Mouse (Mus musculus) hindbrain, embryonic 11.5 days (tissue): ENCODE data around the gene Fam124a. TPM values are rescaled to one million over a fixed set of nuclear protein-coding genes. Genes with fewer than 3 reads are reported as not detected.
"Not testable (repeated sequence)": the region's sequence is repeated elsewhere in the genome, so short reads cannot be mapped to it uniquely, and the experiment has no call there.

Source experiments
- ATAC-seq: fragments of 200-750 bp; cut with Nextera tagmentation; 2 replicates; pipeline ENCODE4 v1.8.0; 2017; ENCODE audit warnings: mild to moderate bottlenecking, moderate TSS enrichment, moderate library complexity; ENCODE audit not compliant: low FRiP score
- DNase-seq: peaks from one replicate; pipeline ENCODE4 v3.0.0-alpha.2; 2015; ENCODE audit warnings: low spot score
- H3K27ac ChIP-seq: fragments of 300-500 bp; sonication (generic); 2 replicates; pipeline ENCODE4 v1.5.1; 2014; ENCODE audit warnings: mild to moderate bottlenecking, low read depth, low read length
- H3K27me3 ChIP-seq: fragments of 300-500 bp; sonication (generic); 2 replicates; pipeline ENCODE4 v1.6.1; 2014; ENCODE audit warnings: mild to moderate bottlenecking, low read length, moderate library complexity, mixed read lengths; ENCODE audit not compliant: control insufficient read depth, insufficient read depth
- H3K36me3 ChIP-seq: fragments of 300-500 bp; sonication (generic); 2 replicates; pipeline ENCODE4 v1.6.1; 2014; ENCODE audit warnings: mild to moderate bottlenecking, low read length, moderate library complexity, mixed read lengths; ENCODE audit not compliant: control insufficient read depth, insufficient read depth
- H3K4me1 ChIP-seq: fragments of 300-500 bp; sonication (generic); replicated peaks from 2 replicates; pipeline ENCODE4 v1.6.1; 2014; ENCODE audit warnings: low read length, mixed read lengths; ENCODE audit not compliant: control insufficient read depth, insufficient read depth
- H3K4me2 ChIP-seq: fragments of 300-500 bp; sonication (generic); replicated peaks from 2 replicates; pipeline ENCODE4 v1.6.1; 2014; ENCODE audit warnings: mild to moderate bottlenecking, low read depth, low read length
- H3K4me3 ChIP-seq: fragments of 300-500 bp; sonication (generic); 2 replicates; pipeline ENCODE4 v1.5.1; 2014; ENCODE audit warnings: low read depth, low read length
- H3K9ac ChIP-seq: fragments of 300-500 bp; sonication (generic); 2 replicates; pipeline ENCODE4 v1.6.1; 2014; ENCODE audit warnings: low read depth, low read length
- H3K9me3 ChIP-seq: fragments of 300-500 bp; sonication (generic); 2 replicates; pipeline ENCODE4 v1.6.1; 2016; ENCODE audit warnings: low read length; ENCODE audit not compliant: control insufficient read depth
- WGBS: fragments of 180-500 bp; shearing (Covaris S2); extraction: QIAGEN DNeasy Blood & Tissue Kit; methylation state at CpG from one replicate; pipeline ENCODE4 v1.1.7; 2014; 5-methylcytosine and 5-hydroxymethylcytosine counted together
- polyA plus RNA-seq: library from polyadenylated mRNA; unstranded; fragments of >200 nt; fragmentation: Nextera tagmentation; extraction: Ambion mirVana; gene quantifications from 2 replicates; pipeline ENCODE4 v1.2.1, GENCODE M21; 2014

Gene Fam124a
- polyA plus RNA-seq, 1 experiment from 2014 or later = 4.0 TPM

DNA sequence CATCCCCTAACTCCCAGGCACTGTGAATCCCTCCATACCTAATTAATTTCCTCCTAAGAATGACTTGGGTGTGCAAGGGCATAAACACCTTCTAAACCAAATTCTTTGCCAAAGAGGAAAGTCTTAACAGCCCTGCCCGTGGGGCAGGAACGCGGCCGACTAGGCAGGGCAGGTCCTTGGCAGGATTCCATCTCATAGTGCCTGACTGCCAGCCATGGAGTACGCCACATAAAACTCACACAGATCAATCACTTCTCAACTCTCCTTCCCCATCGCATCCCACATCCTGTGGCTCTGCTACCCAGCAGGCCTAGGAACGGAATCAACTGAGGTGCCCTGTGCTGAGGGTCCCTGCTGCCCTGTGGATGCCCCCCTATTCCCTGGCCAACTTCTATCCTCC is 8.1 kb downstream of the Fam124a start:
- no peaks in the 10 kb centered on the region for H3K9me3 ChIP-seq
- H3K4me2 ChIP-seq = no peak overlapping the region
- no peaks in the 10 kb centered on the region for H3K4me1 ChIP-seq
- ATAC-seq (no peak), DNase-seq (no peak)
- no peak overlapping the region for H3K9ac ChIP-seq
- no peaks in the 10 kb centered on the region for H3K36me3 ChIP-seq
- H3K4me3 ChIP-seq = no peak overlapping the region
- 87% methylated on average over 7 of the region's 7 CpGs for WGBS
- H3K27me3 ChIP-seq = no peaks in the 10 kb centered on the region
- H3K27ac ChIP-seq = no peak overlapping the region

DNA sequence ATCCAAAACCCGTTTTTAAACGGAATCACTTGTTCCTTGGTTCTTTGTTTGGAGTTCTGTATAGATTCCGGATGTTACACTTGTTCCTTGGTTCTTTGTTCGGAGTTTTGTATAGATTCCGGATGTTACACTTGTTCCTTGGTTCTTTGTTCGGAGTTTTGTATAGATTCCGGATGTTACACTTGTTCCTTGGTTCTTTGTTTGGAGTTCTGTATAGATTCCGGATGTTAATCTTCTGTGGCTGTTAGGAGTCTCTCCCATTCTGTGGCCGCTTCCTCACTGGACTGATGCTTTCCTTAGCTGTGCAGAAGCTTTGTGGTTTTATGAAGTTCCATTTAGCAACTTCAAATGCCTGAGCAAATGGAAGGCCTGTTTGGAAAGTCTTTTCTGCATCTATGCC is 11.3 kb downstream of the Fam124a start, which contains the start of gene Gm4131:
Gene Gm4131 (minus strand): TSS at position 101 of the 400 bp plus-strand sequence.
- not testable (repeated sequence) for H3K27me3 ChIP-seq, H3K36me3 ChIP-seq, ATAC-seq, DNase-seq, H3K4me1 ChIP-seq, H3K4me2 ChIP-seq, H3K9me3 ChIP-seq, H3K4me3 ChIP-seq, H3K9ac ChIP-seq, H3K27ac ChIP-seq
- WGBS = 69% methylated on average over 9 of the region's 9 CpGs

DNA sequence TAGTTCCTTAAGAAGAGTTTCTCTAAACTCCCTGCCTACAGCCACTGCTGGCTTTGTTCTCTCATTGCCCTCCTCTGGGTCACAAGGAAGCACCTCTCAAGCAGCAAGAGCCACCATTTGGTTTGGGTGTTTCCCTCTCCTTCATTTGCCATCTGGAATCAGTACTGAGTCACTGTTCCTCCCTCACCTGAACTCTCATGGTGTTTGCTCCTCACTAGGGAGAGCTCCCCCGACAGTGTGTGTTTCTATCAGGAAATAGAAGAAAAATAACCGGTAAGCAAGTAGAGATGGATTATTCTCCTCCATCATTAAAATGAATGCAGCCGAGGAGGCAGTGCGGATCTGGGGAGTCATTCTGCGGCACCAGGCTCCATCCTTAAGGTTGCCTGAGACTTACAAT is 13.9 kb downstream of the Fam124a start:
- 88% methylated on average over 5 of the region's 5 CpGs for WGBS
- H3K4me2 ChIP-seq = no peak overlapping the region
- H3K9ac ChIP-seq = no peak overlapping the region
- H3K9me3 ChIP-seq = no peaks in the 10 kb centered on the region
- DNase-seq = no peak
- no peak overlapping the region for H3K27ac ChIP-seq
- H3K4me3 ChIP-seq = no peak overlapping the region
- H3K36me3 ChIP-seq = no peaks in the 10 kb centered on the region
- no peaks in the 10 kb centered on the region for H3K4me1 ChIP-seq
- H3K27me3 ChIP-seq = no peaks in the 10 kb centered on the region
- no peak for ATAC-seq

DNA sequence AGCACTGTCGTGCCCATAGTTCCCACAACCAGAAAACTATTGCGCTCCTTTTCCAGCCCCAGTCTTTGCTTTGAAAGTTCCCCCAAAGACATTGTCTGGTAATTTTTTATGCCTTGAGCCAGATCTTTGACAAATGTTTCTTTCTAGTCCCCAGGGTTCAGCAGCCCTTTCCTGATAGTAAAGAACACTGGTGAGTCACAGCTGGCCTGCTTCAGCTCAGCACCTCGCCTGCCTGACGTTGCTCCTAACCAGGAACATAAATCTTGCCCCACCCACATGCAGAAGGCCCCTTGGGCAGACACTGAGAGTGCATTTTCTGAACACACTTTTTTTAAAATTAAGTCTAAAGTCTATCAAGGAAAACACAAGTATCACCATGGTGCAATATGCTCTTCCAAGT is 14.8 kb downstream of the Fam124a start:
- H3K9me3 ChIP-seq = no peaks in the 10 kb centered on the region
- H3K27ac ChIP-seq = no peak overlapping the region
- no peaks in the 10 kb centered on the region for H3K27me3 ChIP-seq
- H3K4me2 ChIP-seq = no peak overlapping the region
- no peaks in the 10 kb centered on the region for H3K4me1 ChIP-seq
- no peaks in the 10 kb centered on the region for H3K36me3 ChIP-seq
- H3K4me3 ChIP-seq = no peak overlapping the region
- DNase-seq = no peak
- 60% methylated on average over 4 of the region's 4 CpGs for WGBS
- no peak overlapping the region for H3K9ac ChIP-seq
- no peak for ATAC-seq

DNA sequence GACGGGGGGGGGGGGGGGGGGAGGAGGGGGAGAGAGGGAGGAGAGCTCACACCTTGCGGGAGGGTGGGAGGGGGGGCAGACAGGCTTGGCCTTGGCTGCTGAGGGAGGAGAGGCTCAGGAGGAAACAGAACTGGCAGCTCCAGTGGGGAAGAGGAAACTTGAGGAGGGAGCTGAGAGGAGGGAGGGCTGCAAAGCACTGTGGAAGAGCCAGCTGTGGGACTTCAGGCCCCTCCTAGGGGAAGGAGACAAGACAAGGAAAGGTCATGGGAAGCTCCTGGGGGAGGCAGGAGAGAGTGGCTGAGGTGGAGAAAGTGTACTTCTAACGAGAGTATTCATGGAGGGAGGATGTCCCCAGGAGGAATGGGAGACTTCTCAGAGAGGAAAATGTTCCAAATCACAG is 17.9 kb downstream of the Fam124a start:
- Histone ChIP-seq H3K9ac (no peak overlapping the region), H3K27ac (no peak overlapping the region), H3K4me2 (no peak overlapping the region), H3K4me3 (no peak overlapping the region), H3K4me1 (no peaks in the 10 kb centered on the region), H3K36me3 (no peaks in the 10 kb centered on the region), H3K9me3 (no peaks in the 10 kb centered on the region), H3K27me3 (no peaks in the 10 kb centered on the region)
- ATAC-seq (no peak), DNase-seq (no peak)
- WGBS = 0% methylated on average over 1 of the region's 3 CpGs

DNA sequence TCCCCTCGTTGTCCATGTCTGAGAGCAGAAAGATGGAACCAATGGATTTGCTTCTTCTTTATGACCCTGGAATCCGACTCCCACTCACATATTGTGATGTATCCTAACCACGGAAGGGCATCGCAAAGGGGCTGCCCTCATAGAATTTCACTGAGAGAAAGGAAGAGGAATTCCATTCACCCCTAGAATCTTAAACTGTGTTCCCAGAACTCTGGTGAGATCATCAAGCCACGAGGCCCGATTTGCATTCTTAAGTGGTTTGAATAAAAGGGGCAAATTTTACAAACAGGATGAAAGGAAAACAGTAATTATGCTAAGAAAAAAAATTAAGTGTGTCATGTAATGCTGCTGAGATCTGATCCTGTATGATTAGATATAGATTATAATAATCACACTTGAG is 19.4 kb downstream of the Fam124a start:
- Histone ChIP-seq H3K4me1 (no peaks in the 10 kb centered on the region), H3K36me3 (no peaks in the 10 kb centered on the region), H3K4me3 (no peak overlapping the region), H3K27ac (no peak overlapping the region), H3K4me2 (no peak overlapping the region), H3K9me3 (no peaks in the 10 kb centered on the region), H3K27me3 (no peaks in the 10 kb centered on the region), H3K9ac (no peak overlapping the region)
- WGBS = 56% methylated on average over 6 of the region's 6 CpGs
- DNase-seq (no peak), ATAC-seq (no peak)

DNA sequence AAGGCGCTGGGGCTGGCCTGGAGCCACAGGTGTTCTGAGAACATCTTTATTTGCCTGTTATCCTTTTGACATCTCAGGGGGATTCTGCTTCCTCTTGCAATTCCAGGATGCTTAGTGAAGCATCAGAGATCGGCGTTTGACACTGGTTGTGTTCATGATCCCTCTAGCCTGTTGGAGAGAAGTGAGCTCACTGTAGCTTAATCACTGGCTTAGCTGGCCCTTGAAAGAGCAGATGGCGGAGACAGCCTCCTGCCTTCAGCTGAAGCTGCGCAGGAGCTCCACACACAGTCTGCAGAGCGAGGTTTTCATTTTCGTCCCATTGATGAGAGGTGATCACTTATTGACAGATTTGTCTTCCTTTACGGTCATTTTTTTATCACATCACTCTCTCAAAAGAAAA is 20.3 kb downstream of the Fam124a start:
- Histone ChIP-seq H3K9me3 (no peaks in the 10 kb centered on the region), H3K4me2 (no peak overlapping the region), H3K4me3 (no peak overlapping the region), H3K4me1 (no peaks in the 10 kb centered on the region), H3K27ac (no peak overlapping the region), H3K27me3 (no peaks in the 10 kb centered on the region), H3K36me3 (no peaks in the 10 kb centered on the region), H3K9ac (no peak overlapping the region)
- 74% methylated on average over 8 of the region's 8 CpGs for WGBS
- no peak for ATAC-seq
- DNase-seq = no peak

DNA sequence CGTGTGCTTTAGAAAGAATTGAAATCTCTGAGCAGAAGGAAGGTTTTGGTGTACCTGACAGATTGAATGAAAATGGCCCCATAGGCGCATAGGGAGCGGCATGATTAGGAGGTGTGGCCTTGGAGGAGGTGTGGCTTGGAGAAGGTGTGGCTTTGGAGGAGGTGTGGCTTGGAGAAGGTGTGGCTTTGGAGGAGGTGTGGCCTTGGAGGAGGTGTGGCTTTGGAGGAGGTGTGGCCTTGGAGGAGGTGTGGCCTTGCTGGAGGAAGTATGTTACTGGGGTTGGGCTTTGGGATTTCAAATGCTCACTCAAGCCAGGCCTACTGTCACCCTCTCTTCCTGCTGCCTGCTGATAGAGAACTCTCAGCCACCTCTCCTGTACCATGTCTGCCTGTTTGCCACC is 25.4 kb downstream of the Fam124a start:
- ATAC-seq = no peak
- WGBS = 91% methylated on average over 3 of the region's 3 CpGs
- Histone ChIP-seq H3K27ac (0 out of 2 replicates have a peak overlapping the region, but pooled peaks have one; percentile 49), H3K4me2 (no peak overlapping the region), H3K27me3 (no peaks in the 10 kb centered on the region), H3K36me3 (no peaks in the 10 kb centered on the region), H3K4me3 (no peak overlapping the region), H3K9me3 (no peaks in the 10 kb centered on the region), H3K4me1 (no peaks in the 10 kb centered on the region; the same call in 1 of the 2 replicates), H3K9ac (no peak overlapping the region)
- DNase-seq = no peak

DNA sequence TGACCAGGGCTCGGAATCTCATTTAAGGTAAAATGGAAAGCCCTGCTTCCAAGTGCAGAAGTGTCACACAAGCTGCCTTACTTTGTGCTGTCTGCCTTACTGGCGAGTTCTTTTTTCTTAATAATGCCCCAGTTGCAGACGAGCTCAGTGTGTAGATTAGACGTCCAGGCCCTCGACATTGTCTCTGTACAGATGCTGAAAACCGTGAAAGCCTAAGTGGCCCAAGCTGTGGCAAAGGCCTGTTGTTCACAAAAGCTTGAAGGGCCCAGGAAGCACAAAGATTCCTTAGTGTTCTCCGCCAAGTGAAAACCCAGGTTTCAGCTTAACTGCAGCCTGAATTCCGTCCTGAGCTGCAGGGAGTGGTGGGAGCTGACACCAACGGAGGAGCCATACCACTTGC is 26.2 kb downstream of the Fam124a start:
- Histone ChIP-seq H3K27ac (peak overlapping the region; percentile 49; the same call in 1 of the 2 replicates), H3K36me3 (no peaks in the 10 kb centered on the region), H3K4me3 (no peak overlapping the region), H3K27me3 (no peaks in the 10 kb centered on the region), H3K9me3 (no peaks in the 10 kb centered on the region), H3K4me1 (no peaks in the 10 kb centered on the region; the same call in 1 of the 2 replicates), H3K4me2 (no peak overlapping the region), H3K9ac (no peak overlapping the region)
- DNase-seq = peak; percentile 15
- ATAC-seq = no peak
- WGBS = 44% methylated on average over 9 of the region's 9 CpGs
